Mouse (Mus musculus) embryonic facial prominence, embryonic 12.5 days (tissue): ENCODE results near the gene Slc38a10. TPM values are rescaled to one million over a fixed set of nuclear protein-coding genes. Genes with fewer than 3 reads are reported as not detected.
A peak's percentile ranks its signal among the peaks of the same experiment; 100 is the strongest.

Source experiments
- ATAC-seq: fragments of 200-750 bp; cut with Nextera tagmentation; 2 replicates; pipeline ENCODE4 v1.8.0; 2017; ENCODE audit not compliant: insufficient number of reproducible peaks, insufficient read depth, low FRiP score, low TSS enrichment
- H3K27ac ChIP-seq: fragments of 300-500 bp; sonication (generic); 2 replicates; pipeline ENCODE4 v1.5.1; 2016; ENCODE audit warnings: mild to moderate bottlenecking
- H3K27me3 ChIP-seq: fragments of 300-500 bp; sonication (generic); 2 replicates; pipeline ENCODE4 v1.6.1; 2016; ENCODE audit warnings: mild to moderate bottlenecking, moderate library complexity
- H3K36me3 ChIP-seq: fragments of 300-500 bp; sonication (generic); 2 replicates; pipeline ENCODE4 v1.6.1; 2016; ENCODE audit warnings: mild to moderate bottlenecking
- H3K4me1 ChIP-seq: fragments of 300-500 bp; sonication (generic); 2 replicates; pipeline ENCODE4 v1.6.1; 2016
- H3K4me2 ChIP-seq: fragments of 300-500 bp; sonication (generic); replicated peaks from 2 replicates; pipeline ENCODE4 v1.6.1; 2016; ENCODE audit warnings: mild to moderate bottlenecking, moderate library complexity
- H3K4me3 ChIP-seq: fragments of 300-500 bp; sonication (generic); 2 replicates; pipeline ENCODE4 v1.5.1; 2016; ENCODE audit warnings: mild to moderate bottlenecking
- H3K9ac ChIP-seq: fragments of 300-500 bp; sonication (generic); 2 replicates; pipeline ENCODE4 v1.6.1; 2016; ENCODE audit warnings: mild to moderate bottlenecking, moderate library complexity
- H3K9me3 ChIP-seq: fragments of 300-500 bp; sonication (generic); 2 replicates; pipeline ENCODE4 v1.6.1; 2016; ENCODE audit warnings: mild to moderate bottlenecking, moderate library complexity
- WGBS: fragments of 180-500 bp; shearing (Covaris S2); methylation state at CpG from one replicate; pipeline ENCODE4 v1.1.7; 2016; 5-methylcytosine and 5-hydroxymethylcytosine counted together
- polyA plus RNA-seq: library from polyadenylated mRNA; unstranded; fragments of >200 nt; fragmentation: Nextera tagmentation; extraction: Ambion mirVana; gene quantifications from 2 replicates; pipeline ENCODE4 v1.2.1, GENCODE M21; 2016

Slc38a10 gene
- polyA plus RNA-seq, 1 experiment from 2014 or later, result 99.5 TPM

- no peak overlapping the region for H3K4me2 ChIP-seq
- H3K9ac ChIP-seq, result no peak overlapping the region
- no peak for ATAC-seq
- WGBS, result 92% methylated on average over 9 of the region's 9 CpGs
- H3K4me3 ChIP-seq, result no peak overlapping the region
- no peak overlapping the region for H3K27ac ChIP-seq
- H3K9me3 ChIP-seq, result no peaks in the 10 kb centered on the region
- peaks cover 48% of the 10 kb centered on the region for H3K36me3 ChIP-seq
- H3K27me3 ChIP-seq, result no peaks in the 10 kb centered on the region
- H3K4me1 ChIP-seq, result peaks cover 9% of the 10 kb centered on the region
Observed at GRCm38 (mm10) chr11:120134847-120135530, 16.2 kb downstream of the Slc38a10 start.

- ATAC-seq, result no peak
Observed at GRCm38 (mm10) chr11:120134148-120134547, 17.0 kb downstream of the Slc38a10 start.

GRCm38 (mm10) chr11:120129281-120129680, 21.9 kb downstream of the Slc38a10 start:
- H3K36me3 ChIP-seq, result peaks cover 47% of the 10 kb centered on the region
- H3K27me3 ChIP-seq, result no peaks in the 10 kb centered on the region
- H3K9me3 ChIP-seq, result no peaks in the 10 kb centered on the region
- H3K4me3 ChIP-seq, result no peak overlapping the region
- H3K4me2 ChIP-seq, result no peak overlapping the region
- no peaks in the 10 kb centered on the region for H3K4me1 ChIP-seq
- 82% methylated on average over 7 of the region's 7 CpGs for WGBS
- ATAC-seq, result no peak
- H3K9ac ChIP-seq, result no peak overlapping the region
- H3K27ac ChIP-seq, result no peak overlapping the region

More at GRCm38 (mm10) chr11:120134148-120134547, 17.0 kb downstream of the Slc38a10 start:
- H3K27ac ChIP-seq, result no peak overlapping the region
- H3K9me3 ChIP-seq, result no peaks in the 10 kb centered on the region
- no peak overlapping the region for H3K4me2 ChIP-seq
- no peaks in the 10 kb centered on the region for H3K27me3 ChIP-seq
- 93% methylated on average over 5 of the region's 5 CpGs for WGBS
- peaks cover 9% of the 10 kb centered on the region for H3K4me1 ChIP-seq
- no peak overlapping the region for H3K9ac ChIP-seq
- no peak overlapping the region for H3K4me3 ChIP-seq
- H3K36me3 ChIP-seq, result peaks cover 48% of the 10 kb centered on the region

GRCm38 (mm10) chr11:120126845-120127244, 24.3 kb downstream of the Slc38a10 start:
- 89% methylated on average over 2 of the region's 2 CpGs for WGBS
- Histone ChIP-seq H3K36me3 (peaks cover 41% of the 10 kb centered on the region), H3K4me1 (no peaks in the 10 kb centered on the region), H3K4me3 (no peak overlapping the region), H3K9ac (no peak overlapping the region), H3K9me3 (no peaks in the 10 kb centered on the region), H3K27me3 (no peaks in the 10 kb centered on the region), H3K27ac (no peak overlapping the region), H3K4me2 (no peak overlapping the region)
- ATAC-seq, result no peak

- Histone ChIP-seq H3K27ac (no peak overlapping the region), H3K4me3 (no peak overlapping the region), H3K36me3 (peaks cover 29% of the 10 kb centered on the region), H3K9ac (no peak overlapping the region), H3K4me2 (no peak overlapping the region), H3K9me3 (no peaks in the 10 kb centered on the region), H3K4me1 (no peaks in the 10 kb centered on the region), H3K27me3 (no peaks in the 10 kb centered on the region; the same call in 1 of the 2 replicates)
- no peak for ATAC-seq
- 86% methylated on average over 12 of the region's 12 CpGs for WGBS
Observed at GRCm38 (mm10) chr11:120122126-120122525, 29.0 kb downstream of the Slc38a10 start.

GRCm38 (mm10) chr11:120120642-120121420, 30.3 kb downstream of the Slc38a10 start:
- no peaks in the 10 kb centered on the region for H3K4me1 ChIP-seq
- H3K27ac ChIP-seq, result no peak overlapping the region
- H3K9ac ChIP-seq, result 0 out of 2 replicates have a peak overlapping the region, but pooled peaks have one; percentile 15
- 79% methylated on average over 17 of the region's 17 CpGs for WGBS
- H3K27me3 ChIP-seq, result no peaks in the 10 kb centered on the region; the same call in 1 of the 2 replicates
- ATAC-seq, result no peak
- no peak overlapping the region for H3K4me2 ChIP-seq
- no peaks in the 10 kb centered on the region for H3K9me3 ChIP-seq
- peaks cover 30% of the 10 kb centered on the region for H3K36me3 ChIP-seq
- no peak overlapping the region for H3K4me3 ChIP-seq

- Histone ChIP-seq H3K4me3 (no peak overlapping the region), H3K36me3 (peaks cover 30% of the 10 kb centered on the region), H3K9me3 (no peaks in the 10 kb centered on the region), H3K9ac (peak overlapping the region; percentile 15; the same call in 1 of the 2 replicates), H3K27me3 (no peaks in the 10 kb centered on the region; the same call in 1 of the 2 replicates), H3K27ac (no peak overlapping the region), H3K4me2 (no peak overlapping the region), H3K4me1 (peaks cover 6% of the 10 kb centered on the region)
- 79% methylated on average over 10 of the region's 10 CpGs for WGBS
- 0 out of 2 replicates have a peak, but pooled peaks have one; percentile 68 for ATAC-seq
Observed at GRCm38 (mm10) chr11:120119936-120120541, 31.1 kb downstream of the Slc38a10 start.

- H3K4me3 ChIP-seq, result no peak overlapping the region
- 93% methylated on average over 7 of the region's 7 CpGs for WGBS
- no peak overlapping the region for H3K27ac ChIP-seq
Observed at GRCm38 (mm10) chr11:120119108-120119507, 32.0 kb downstream of the Slc38a10 start.

GRCm38 (mm10) chr11:120117626-120118025, 33.5 kb downstream of the Slc38a10 start:
- H3K9me3 ChIP-seq, result no peaks in the 10 kb centered on the region
- no peak overlapping the region for H3K9ac ChIP-seq
- peaks cover 25% of the 10 kb centered on the region for H3K36me3 ChIP-seq
- H3K27ac ChIP-seq, result no peak overlapping the region
- no peak for ATAC-seq
- H3K27me3 ChIP-seq, result no peaks in the 10 kb centered on the region; the same call in 1 of the 2 replicates
- H3K4me1 ChIP-seq, result peaks cover 15% of the 10 kb centered on the region
- WGBS, result 87% methylated on average over 2 of the region's 2 CpGs
- no peak overlapping the region for H3K4me2 ChIP-seq
- H3K4me3 ChIP-seq, result no peak overlapping the region

More at GRCm38 (mm10) chr11:120119108-120119507, 32.0 kb downstream of the Slc38a10 start:
- ATAC-seq, result no peak
- H3K4me1 ChIP-seq, result peaks cover 15% of the 10 kb centered on the region
- H3K9me3 ChIP-seq, result no peaks in the 10 kb centered on the region
- no peak overlapping the region for H3K4me2 ChIP-seq
- H3K9ac ChIP-seq, result no peak overlapping the region
- H3K36me3 ChIP-seq, result peaks cover 34% of the 10 kb centered on the region
- H3K27me3 ChIP-seq, result no peaks in the 10 kb centered on the region; the same call in 1 of the 2 replicates

GRCm38 (mm10) chr11:120114488-120115215, 36.5 kb downstream of the Slc38a10 start:
- H3K36me3 ChIP-seq, result peaks cover 33% of the 10 kb centered on the region
- H3K27ac ChIP-seq, result no peak overlapping the region
- no peaks in the 10 kb centered on the region for H3K9me3 ChIP-seq
- no peak overlapping the region for H3K4me3 ChIP-seq
- 66% methylated on average over 21 of the region's 21 CpGs for WGBS
- ATAC-seq, result peak; percentile 57; the same call in 1 of the 2 replicates
- H3K4me2 ChIP-seq, result no peak overlapping the region
- H3K9ac ChIP-seq, result no peak overlapping the region
- H3K4me1 ChIP-seq, result peaks cover 15% of the 10 kb centered on the region
- H3K27me3 ChIP-seq, result no peaks in the 10 kb centered on the region; the same call in 1 of the 2 replicates

- no peak for ATAC-seq
- whole genome bisulfite sequencing, result 90% methylated on average over 4 of the region's 4 CpGs
- H3K4me1 ChIP-seq, result peaks cover 15% of the 10 kb centered on the region
- H3K4me2 ChIP-seq, result no peak overlapping the region
- no peaks in the 10 kb centered on the region for H3K27me3 ChIP-seq
- H3K27ac ChIP-seq, result no peak overlapping the region
- no peaks in the 10 kb centered on the region for H3K9me3 ChIP-seq
- peaks cover 45% of the 10 kb centered on the region for H3K36me3 ChIP-seq
- no peak overlapping the region for H3K4me3 ChIP-seq
- H3K9ac ChIP-seq, result no peak overlapping the region
Observed at GRCm38 (mm10) chr11:120112136-120112535, 39.0 kb downstream of the Slc38a10 start.
